7 mouse cellular contexts compared by ENCODE assay signal in genomic region chr6:30802915-30803314, GRCm38 (mm10).
ATAC-seq lines count a peak whose summit lies in the region.
"Not testable (repeated sequence)": the region's sequence is repeated elsewhere in the genome, so short reads cannot be mapped to it uniquely, and the experiment has no call there.

No protein-coding gene starts in this region.

- H3K27ac ChIP-seq in embryonic facial prominence, embryonic 15.5 days (replicated peaks); forebrain, embryonic 16.5 days (ENCODE audit: low read length); hindbrain, embryonic 12.5 days; kidney, embryonic 14.5 days (ENCODE audit: low read depth, low read length); limb, embryonic 15.5 days; midbrain, embryonic 13.5 days; neural tube, embryonic 14.5 days (ENCODE audit: low read depth, low read length): not testable (repeated sequence)

- not testable (repeated sequence) for H3K9ac ChIP-seq in embryonic facial prominence, embryonic 15.5 days; forebrain, embryonic 16.5 days (replicated peaks; ENCODE audit: low read depth, low read length); hindbrain, embryonic 12.5 days; kidney, embryonic 14.5 days (ENCODE audit: low read depth, low read length); limb, embryonic 15.5 days; midbrain, embryonic 13.5 days (replicated peaks); neural tube, embryonic 14.5 days (replicated peaks; ENCODE audit: low read depth, low read length)

- ATAC-seq in embryonic facial prominence, embryonic 15.5 days (ENCODE audit: insufficient number of reproducible peaks, low FRiP score, low TSS enrichment, low read depth) = peak; percentile 75; the same call in 1 of the 2 replicates
- peak; percentile 50; the same call in 1 of the 2 replicates for ATAC-seq in forebrain, embryonic 16.5 days
- ATAC-seq in hindbrain, embryonic 12.5 days (ENCODE audit: low FRiP score) = 0 out of 2 replicates have a peak, but pooled peaks have one; percentile 11
- peak; percentile 55; the same call in 1 of the 2 replicates for ATAC-seq in kidney, embryonic 14.5 days (ENCODE audit: low FRiP score, low TSS enrichment)
- peak; percentile 74 for ATAC-seq in limb, embryonic 15.5 days (ENCODE audit: insufficient number of reproducible peaks, low FRiP score, low TSS enrichment, low read depth)
- ATAC-seq in midbrain, embryonic 13.5 days = peak; percentile 58
- peak; percentile 28; the same call in 1 of the 2 replicates for ATAC-seq in neural tube, embryonic 14.5 days (ENCODE audit: low read depth)

- not testable (repeated sequence) for H3K4me2 ChIP-seq in embryonic facial prominence, embryonic 15.5 days (replicated peaks); forebrain, embryonic 16.5 days (ENCODE audit: low read length); hindbrain, embryonic 12.5 days (replicated peaks); kidney, embryonic 14.5 days (replicated peaks; ENCODE audit: low read depth, low read length); limb, embryonic 15.5 days; midbrain, embryonic 13.5 days (replicated peaks); neural tube, embryonic 14.5 days (ENCODE audit: low read depth, low read length)

- not testable (repeated sequence) for H3K27me3 ChIP-seq in embryonic facial prominence, embryonic 15.5 days; forebrain, embryonic 16.5 days (replicated peaks; ENCODE audit: control insufficient read depth, insufficient read depth, low read length); hindbrain, embryonic 12.5 days; kidney, embryonic 14.5 days (ENCODE audit: control insufficient read depth, insufficient read depth, low read length); limb, embryonic 15.5 days; midbrain, embryonic 13.5 days; neural tube, embryonic 14.5 days (ENCODE audit: control insufficient read depth, insufficient read depth, low read length)

- not testable (repeated sequence) for H3K4me3 ChIP-seq in embryonic facial prominence, embryonic 15.5 days (replicated peaks); forebrain, embryonic 16.5 days (replicated peaks; ENCODE audit: low read length); hindbrain, embryonic 12.5 days; kidney, embryonic 14.5 days (ENCODE audit: low read length); limb, embryonic 15.5 days; midbrain, embryonic 13.5 days (replicated peaks); neural tube, embryonic 14.5 days (ENCODE audit: low read depth, low read length)

- not testable (repeated sequence) for H3K4me1 ChIP-seq in embryonic facial prominence, embryonic 15.5 days; forebrain, embryonic 16.5 days (replicated peaks; ENCODE audit: control insufficient read depth, insufficient read depth, low read length); hindbrain, embryonic 12.5 days; kidney, embryonic 14.5 days (ENCODE audit: control insufficient read depth, insufficient read depth, low read length); limb, embryonic 15.5 days; midbrain, embryonic 13.5 days (replicated peaks); neural tube, embryonic 14.5 days (ENCODE audit: control insufficient read depth, insufficient read depth, low read length)

- WGBS in embryonic facial prominence, embryonic 15.5 days = 92% methylated on average over 7 of the region's 7 CpGs
- 93% methylated on average over 7 of the region's 7 CpGs for WGBS in forebrain, embryonic 16.5 days
- WGBS in hindbrain, embryonic 12.5 days = 94% methylated on average over 7 of the region's 7 CpGs
- WGBS in kidney, embryonic 14.5 days = 88% methylated on average over 7 of the region's 7 CpGs
- 91% methylated on average over 7 of the region's 7 CpGs for WGBS in limb, embryonic 15.5 days
- 80% methylated on average over 7 of the region's 7 CpGs for WGBS in midbrain, embryonic 13.5 days
- 92% methylated on average over 7 of the region's 7 CpGs for WGBS in neural tube, embryonic 14.5 days

- peaks cover 23% of the 10 kb centered on the region for H3K36me3 ChIP-seq in embryonic facial prominence, embryonic 15.5 days
- peaks cover 12% of the 10 kb centered on the region for H3K36me3 ChIP-seq in forebrain, embryonic 16.5 days (ENCODE audit: control insufficient read depth, insufficient read depth)
- H3K36me3 ChIP-seq in hindbrain, embryonic 12.5 days = peaks cover 26% of the 10 kb centered on the region
- H3K36me3 ChIP-seq in kidney, embryonic 14.5 days (ENCODE audit: control insufficient read depth, insufficient read depth, low read length) = peaks cover 15% of the 10 kb centered on the region
- H3K36me3 ChIP-seq in limb, embryonic 15.5 days = not testable (repeated sequence)
- H3K36me3 ChIP-seq in midbrain, embryonic 13.5 days = peaks cover 29% of the 10 kb centered on the region
- H3K36me3 ChIP-seq in neural tube, embryonic 14.5 days (ENCODE audit: control insufficient read depth, insufficient read depth, low read length) = peaks cover 20% of the 10 kb centered on the region

- H3K9me3 ChIP-seq in embryonic facial prominence, embryonic 15.5 days (replicated peaks); forebrain, embryonic 16.5 days (ENCODE audit: control insufficient read depth, low read length); hindbrain, embryonic 12.5 days (replicated peaks); kidney, embryonic 14.5 days (ENCODE audit: control insufficient read depth, low read length); limb, embryonic 15.5 days; midbrain, embryonic 13.5 days; neural tube, embryonic 14.5 days (ENCODE audit: control insufficient read depth, low read length): not testable (repeated sequence)

Comparison
In these comparisons a context has a peak if more than half of its experiments do, and no peak if none do; other contexts are left out.
1. ATAC-seq: peak in every context shown above with its lines; median percentile 75 in embryonic facial prominence, embryonic 15.5 days; 74 in limb, embryonic 15.5 days; 58 in midbrain, embryonic 13.5 days; 55 in kidney, embryonic 14.5 days; 50 in forebrain, embryonic 16.5 days; 28 in neural tube, embryonic 14.5 days; 11 in hindbrain, embryonic 12.5 days.